ENCODE assay signal across 8 mouse cellular contexts in the genomic region with DNA sequence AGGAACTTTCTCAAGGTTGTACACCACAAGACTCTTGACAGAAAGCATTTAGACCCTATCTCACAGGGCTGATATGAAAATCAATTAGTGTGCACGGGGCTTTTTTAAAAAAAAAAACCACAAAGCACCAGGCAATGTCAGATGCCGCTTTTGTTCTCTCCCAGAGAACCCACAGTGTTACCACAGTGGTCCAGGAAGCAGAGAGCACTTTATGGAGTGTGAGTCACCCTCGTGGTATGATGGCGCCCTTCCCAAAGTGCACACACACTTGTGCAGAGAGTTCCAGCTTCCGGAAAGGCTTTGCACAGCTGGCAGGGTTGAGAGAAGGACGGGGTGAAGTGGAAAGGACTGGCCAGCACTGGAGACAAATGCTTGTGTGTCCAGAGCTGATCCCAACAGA. TPM values are rescaled to one million over a fixed set of nuclear protein-coding genes. Genes with fewer than 3 reads are reported as not detected.
DNase-seq lines count a peak whose midpoint lies in the region; ATAC-seq lines count a peak whose summit lies in the region.

No protein-coding gene starts in this region.

- peak; percentile 62 for ATAC-seq in stomach, embryonic 15.5 days (ENCODE audit: insufficient read depth, low FRiP score, low read depth)
- ATAC-seq in forebrain, embryonic 14.5 days = no peak

- H3K9ac ChIP-seq in stomach, embryonic 15.5 days = no peak overlapping the region
- no peak overlapping the region for H3K9ac ChIP-seq in forebrain, embryonic 14.5 days (ENCODE audit: low read length)

- no peaks in the 10 kb centered on the region for H3K27me3 ChIP-seq in stomach, embryonic 15.5 days (replicated peaks)
- H3K27me3 ChIP-seq in forebrain, embryonic 14.5 days (replicated peaks; ENCODE audit: control insufficient read depth, insufficient read depth, low read length) = no peaks in the 10 kb centered on the region

- H3K36me3 ChIP-seq in stomach, embryonic 15.5 days = no peaks in the 10 kb centered on the region
- 0 out of 2 replicates have a peak, but pooled peaks cover 5% of the 10 kb centered on the region for H3K36me3 ChIP-seq in forebrain, embryonic 14.5 days (ENCODE audit: control insufficient read depth, insufficient read depth, low read length)

- 0 out of 2 replicates have a peak overlapping the region, but pooled peaks have one; percentile 13 for H3K4me2 ChIP-seq in stomach, embryonic 15.5 days
- H3K4me2 ChIP-seq in forebrain, embryonic 14.5 days (ENCODE audit: low read length) = no peak overlapping the region

- no peak overlapping the region for H3K4me3 ChIP-seq in stomach, embryonic 15.5 days (replicated peaks)
- no peak overlapping the region for H3K4me3 ChIP-seq in forebrain, embryonic 14.5 days (ENCODE audit: low read depth, low read length)

- no peaks in the 10 kb centered on the region for H3K9me3 ChIP-seq in stomach, embryonic 15.5 days
- no peaks in the 10 kb centered on the region for H3K9me3 ChIP-seq in forebrain, embryonic 14.5 days (replicated peaks; ENCODE audit: control insufficient read depth, low read length)

- peak overlapping the region; percentile 61 for H3K27ac ChIP-seq in stomach, embryonic 15.5 days
- H3K27ac ChIP-seq in forebrain, embryonic 14.5 days (ENCODE audit: low read depth, low read length) = no peak overlapping the region

- peaks cover 5% of the 10 kb centered on the region; the same call in 1 of the 2 replicates for H3K4me1 ChIP-seq in stomach, embryonic 15.5 days
- H3K4me1 ChIP-seq in forebrain, embryonic 14.5 days (ENCODE audit: control insufficient read depth, insufficient read depth, low read length) = no peaks in the 10 kb centered on the region

- 3% methylated on average over 6 of the region's 6 CpGs for WGBS in large intestine, adult 2 months
- 45% methylated on average over 6 of the region's 6 CpGs for WGBS in stomach, embryonic 15.5 days
- WGBS in forebrain, embryonic 14.5 days = 77% methylated on average over 6 of the region's 6 CpGs

- DNase-seq in right cerebral cortex, postnatal 4 days = peak; percentile 10
- no peak for DNase-seq in right cerebral cortex, postnatal 14 days
- peak; percentile 97 for DNase-seq in heart, adult 11 months
- peak; percentile 59 for DNase-seq in large intestine, adult 2 months (ENCODE audit: low read depth, low spot score)
- no peak for DNase-seq in embryo, embryonic 10.5 days (ENCODE audit: low spot score)
- no peak for DNase-seq in layer of hippocampus, adult 8-10 months (ENCODE audit: low spot score in 2 of 2)
- DNase-seq in forebrain, embryonic 14.5 days (ENCODE audit: low spot score) = no peak

RNA-seq across cellular contexts. Expression of a gene that starts 8.1 kb away (rescaled TPM):
- polyA plus RNA-seq in large intestine, adult 2 months (2012; rRNA removed) = 0.16 and 0.38 TPM in 2 replicates
- polyA plus RNA-seq in stomach, embryonic 15.5 days (2015; fragmentation: Nextera tagmentation; extraction: Ambion mirVana) = 2.7 and 2.9 TPM in 2 replicates
- total RNA-seq in layer of hippocampus, adult 8-10 months (2022) = 1 to 10 TPM in 1 of 4 experiments, under 1 TPM in 1, not detected in 2; 0.11 to 1.1 TPM
- 3.1 and 3.2 TPM in 2 replicates for polyA plus RNA-seq in forebrain, embryonic 14.5 days (2014; fragmentation: Nextera tagmentation; extraction: Ambion mirVana)

RNA-seq across cellular contexts. Expression of a gene that starts 49.4 kb away (rescaled TPM):
- polyA plus RNA-seq in large intestine, adult 2 months (2012; rRNA removed) = 2.5 and 3.0 TPM in 2 replicates
- 4.7 and 6.0 TPM in 2 replicates for polyA plus RNA-seq in stomach, embryonic 15.5 days (2015; fragmentation: Nextera tagmentation; extraction: Ambion mirVana)
- 1 to 10 TPM; 2.9 to 8.9 (median 5.9) TPM for total RNA-seq in layer of hippocampus, adult 8-10 months (2022)
- polyA plus RNA-seq in forebrain, embryonic 14.5 days (2014; fragmentation: Nextera tagmentation; extraction: Ambion mirVana) = 1.2 and 2.2 TPM in 2 replicates

Comparison
In these comparisons a context has a peak if more than half of its experiments do, and no peak if none do; other contexts are left out.
1. DNase-seq: peak in right cerebral cortex, postnatal 4 days (single experiment), heart, adult 11 months (single experiment) and large intestine, adult 2 months (single experiment); none in right cerebral cortex, postnatal 14 days (single experiment), embryo, embryonic 10.5 days (single experiment), layer of hippocampus, adult 8-10 months (0 of 2) and forebrain, embryonic 14.5 days (single experiment).